Mouse (Mus musculus) intestine, embryonic 16.5 days (tissue): Measurements from ENCODE around the gene Cnot3. TPM values are rescaled to one million over a fixed set of nuclear protein-coding genes. Genes with fewer than 3 reads are reported as not detected.

ENCODE experiments used
- ATAC-seq: fragments of 200-750 bp; cut with Nextera tagmentation; 2 replicates; pipeline ENCODE4 v1.8.0; 2017; ENCODE audit warnings: moderate TSS enrichment, moderate library complexity
- H3K27ac ChIP-seq: fragments of 300-500 bp; sonication (generic); 2 replicates; pipeline ENCODE4 v1.5.1; 2014; ENCODE audit warnings: mild to moderate bottlenecking, low read length
- H3K27me3 ChIP-seq: fragments of 300-500 bp; sonication (generic); replicated peaks from 2 replicates; pipeline ENCODE4 v1.6.1; 2014; ENCODE audit warnings: low read length, control low read depth, mixed read lengths; ENCODE audit not compliant: control insufficient read depth, insufficient read depth
- H3K36me3 ChIP-seq: fragments of 300-500 bp; sonication (generic); 2 replicates; pipeline ENCODE4 v1.6.1; 2014; ENCODE audit warnings: low read length, control low read depth; ENCODE audit not compliant: control insufficient read depth, insufficient read depth
- H3K4me1 ChIP-seq: fragments of 300-500 bp; sonication (generic); 2 replicates; pipeline ENCODE4 v1.6.1; 2014; ENCODE audit warnings: low read length, control low read depth, mixed read lengths; ENCODE audit not compliant: control insufficient read depth, insufficient read depth
- H3K4me2 ChIP-seq: fragments of 300-500 bp; sonication (generic); 2 replicates; pipeline ENCODE4 v1.6.1; 2014; ENCODE audit warnings: low read depth, low read length, control low read depth
- H3K4me3 ChIP-seq: fragments of 300-500 bp; sonication (generic); 2 replicates; pipeline ENCODE4 v1.5.1; 2014; ENCODE audit warnings: mild to moderate bottlenecking, low read length
- H3K9ac ChIP-seq: fragments of 300-500 bp; sonication (generic); 2 replicates; pipeline ENCODE4 v1.6.1; 2014; ENCODE audit warnings: low read depth, low read length
- H3K9me3 ChIP-seq: fragments of 300-500 bp; sonication (generic); 2 replicates; pipeline ENCODE4 v1.6.1; 2016; ENCODE audit warnings: low read length, control low read depth; ENCODE audit not compliant: control insufficient read depth
- WGBS: fragments of 180-500 bp; shearing (Covaris S2); extraction: QIAGEN DNeasy Blood & Tissue Kit; methylation state at CpG from one replicate; pipeline ENCODE4 v1.1.7; 2014; 5-methylcytosine and 5-hydroxymethylcytosine counted together
- polyA plus RNA-seq: library from polyadenylated mRNA; unstranded; fragments of >200 nt; fragmentation: Nextera tagmentation; extraction: Ambion mirVana; gene quantifications from 2 replicates; pipeline ENCODE4 v1.2.1, GENCODE M21; 2015

Gene Cnot3
- polyA plus RNA-seq, 1 experiment from 2014 or later: 43.2 TPM

DNA sequence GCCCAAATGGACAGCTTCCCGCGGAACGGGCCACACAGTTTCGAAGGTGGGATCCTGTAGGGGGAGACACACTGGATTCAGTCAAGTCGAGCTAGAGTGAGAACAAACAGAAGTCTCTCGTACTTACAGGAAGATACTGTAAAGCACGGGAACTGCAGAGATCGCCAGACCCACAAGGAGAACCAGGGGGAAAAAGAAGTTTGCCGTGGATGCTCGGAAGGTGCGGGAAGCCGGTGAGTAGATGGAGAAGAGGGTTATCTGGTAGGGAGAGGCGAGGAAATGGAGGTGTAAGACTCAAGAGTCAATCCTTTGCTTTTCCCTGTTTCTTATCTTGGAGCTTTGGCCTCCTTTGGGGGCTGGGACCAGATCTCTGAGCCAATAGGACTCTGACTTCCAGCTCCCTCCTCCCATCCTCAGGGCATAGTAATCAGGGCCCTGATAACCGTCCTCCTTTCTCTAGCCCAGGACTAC lies 21.9 kb downstream of the Cnot3 start:
- H3K4me1 ChIP-seq: peaks cover 25% of the 10 kb centered on the region
- peak overlapping the region; percentile 30 for H3K4me2 ChIP-seq
- peak; percentile 58 for ATAC-seq
- peak overlapping the region; percentile 57 for H3K9ac ChIP-seq
- H3K4me3 ChIP-seq: peak overlapping the region; percentile 35
- 18% methylated on average over 14 of the region's 14 CpGs for WGBS
- H3K27me3 ChIP-seq: no peaks in the 10 kb centered on the region
- peaks cover 15% of the 10 kb centered on the region; the same call in 1 of the 2 replicates for H3K36me3 ChIP-seq
- peak overlapping the region; percentile 59 for H3K27ac ChIP-seq
- H3K9me3 ChIP-seq: no peaks in the 10 kb centered on the region

GRCm38 (mm10) chr7:3674507-3675227 lies 29.6 kb downstream of the Cnot3 start:
- ATAC-seq: peak; percentile 68
- no peaks in the 10 kb centered on the region for H3K9me3 ChIP-seq
- H3K9ac ChIP-seq: 0 out of 2 replicates have a peak overlapping the region, but pooled peaks have one; percentile 30
- H3K4me2 ChIP-seq: no peak overlapping the region
- 73% methylated on average over 10 of the region's 10 CpGs for WGBS
- H3K4me3 ChIP-seq: no peak overlapping the region
- H3K36me3 ChIP-seq: 0 out of 2 replicates have a peak, but pooled peaks cover 3% of the 10 kb centered on the region
- H3K27ac ChIP-seq: no peak overlapping the region
- peaks cover 4% of the 10 kb centered on the region; the same call in 1 of the 2 replicates for H3K4me1 ChIP-seq
- H3K27me3 ChIP-seq: no peaks in the 10 kb centered on the region

GRCm38 (mm10) chr7:3675228-3675548 lies 30.1 kb downstream of the Cnot3 start:
- 75% methylated on average over 3 of the region's 3 CpGs for WGBS
- Histone ChIP-seq H3K27me3 (no peaks in the 10 kb centered on the region), H3K4me2 (no peak overlapping the region), H3K27ac (no peak overlapping the region), H3K4me1 (peaks cover 4% of the 10 kb centered on the region; the same call in 1 of the 2 replicates), H3K9me3 (no peaks in the 10 kb centered on the region), H3K4me3 (no peak overlapping the region), H3K9ac (0 out of 2 replicates have a peak overlapping the region, but pooled peaks have one; percentile 30), H3K36me3 (0 out of 2 replicates have a peak, but pooled peaks cover 2% of the 10 kb centered on the region)
- ATAC-seq: no peak

DNA sequence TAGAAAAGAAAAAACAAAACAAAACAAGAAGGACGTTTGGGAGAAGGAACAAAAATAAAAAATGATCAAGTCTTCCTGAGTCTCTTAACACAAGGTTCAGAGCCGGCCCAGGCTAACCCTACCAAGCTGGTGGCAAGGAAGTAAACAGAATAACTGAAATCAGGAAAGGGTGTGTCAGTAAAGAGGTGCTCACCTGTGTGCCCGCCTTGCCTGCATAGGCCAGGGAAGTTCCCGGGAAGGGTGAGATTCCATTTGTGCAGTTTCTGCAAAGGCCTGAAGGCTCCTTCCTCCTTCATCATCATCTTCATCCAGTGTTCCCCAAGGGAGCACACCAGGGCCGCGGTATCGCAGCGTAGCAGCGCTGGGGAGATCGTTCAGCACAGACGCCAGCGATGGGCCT lies 31.3 kb downstream of the Cnot3 start:
- Histone ChIP-seq H3K27me3 (no peaks in the 10 kb centered on the region), H3K36me3 (no peaks in the 10 kb centered on the region), H3K9ac (peak overlapping the region; percentile 65), H3K4me1 (peaks cover 4% of the 10 kb centered on the region; the same call in 1 of the 2 replicates), H3K4me2 (peak overlapping the region; percentile 50), H3K27ac (peak overlapping the region; percentile 67), H3K4me3 (peak overlapping the region; percentile 49), H3K9me3 (no peaks in the 10 kb centered on the region)
- 67% methylated on average over 12 of the region's 12 CpGs for WGBS
- peak; percentile 57 for ATAC-seq

DNA sequence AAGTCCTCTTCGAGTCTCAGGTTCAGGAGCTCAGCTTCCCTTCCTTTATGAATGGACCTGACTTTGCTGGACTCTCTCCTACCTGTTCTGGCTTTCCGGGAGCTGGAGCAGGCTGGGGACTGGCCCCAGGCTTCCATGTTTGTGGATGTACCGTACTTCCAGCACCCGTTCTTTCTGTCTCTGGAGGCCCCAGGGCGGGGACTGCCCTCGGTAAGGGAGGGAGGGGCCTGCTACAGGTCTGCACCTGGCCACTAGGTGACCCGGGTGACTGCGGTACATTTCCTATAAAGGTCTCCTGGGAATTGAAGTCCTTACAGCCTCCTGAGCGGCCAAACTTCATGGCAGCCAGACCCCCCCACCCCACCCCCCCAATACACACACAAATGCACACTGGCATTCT lies 32.3 kb downstream of the Cnot3 start, which contains the start of gene Tmc4:
Gene Tmc4 (minus strand): TSS at position 212 of the 400 bp plus-strand sequence.
- Histone ChIP-seq H3K4me2 (peak within 1 kb of the TSS; percentile 50), H3K27ac (peak within 1 kb of the TSS; percentile 67), H3K36me3 (no peaks in the 10 kb centered on the region), H3K9ac (peak within 1 kb of the TSS; percentile 65), H3K9me3 (no peaks in the 10 kb centered on the region), H3K4me1 (peaks cover 4% of the 10 kb centered on the region; the same call in 1 of the 2 replicates), H3K27me3 (no peaks in the 10 kb centered on the region), H3K4me3 (peak within 1 kb of the TSS; percentile 49)
- ATAC-seq: peak; percentile 91
- WGBS: 33% methylated on average over 9 of the region's 9 CpGs

DNA sequence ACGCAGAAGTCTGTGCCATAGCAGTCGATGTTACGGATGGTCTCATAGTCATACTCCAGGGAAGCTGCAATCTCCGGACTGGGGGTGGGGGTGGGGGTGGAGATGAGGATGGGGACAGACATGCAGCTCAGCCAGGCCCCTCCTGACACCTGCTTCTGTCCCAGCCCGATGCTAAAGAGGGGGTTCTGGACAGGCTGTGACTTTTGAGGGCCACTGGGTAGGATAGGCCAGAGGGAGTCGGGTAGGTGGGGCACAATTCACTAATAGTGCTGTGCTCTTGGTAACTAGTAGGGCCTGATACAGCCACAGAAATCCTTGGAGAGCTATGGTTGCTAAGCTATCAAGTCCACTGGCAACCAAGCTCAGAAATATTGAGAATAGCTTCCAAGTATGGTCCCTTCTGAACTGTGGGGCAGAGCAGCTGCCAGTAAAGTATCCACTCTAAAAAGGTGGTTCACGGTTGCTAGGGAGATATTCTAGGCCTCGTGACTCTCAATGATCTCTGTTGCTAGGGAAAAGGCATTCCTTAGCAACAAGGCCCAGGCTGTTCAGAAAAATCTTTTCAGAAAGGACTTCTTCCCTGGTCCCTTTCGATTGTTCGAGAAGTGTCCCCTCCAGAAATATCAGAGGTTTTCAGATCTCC lies 39.0 kb downstream of the Cnot3 start:
- no peaks in the 10 kb centered on the region for H3K27me3 ChIP-seq
- WGBS: 81% methylated on average over 10 of the region's 10 CpGs
- no peak for ATAC-seq
- no peaks in the 10 kb centered on the region for H3K4me1 ChIP-seq
- no peak overlapping the region for H3K4me3 ChIP-seq
- no peak overlapping the region for H3K9ac ChIP-seq
- H3K4me2 ChIP-seq: no peak overlapping the region
- peaks cover 8% of the 10 kb centered on the region; the same call in 1 of the 2 replicates for H3K36me3 ChIP-seq
- H3K27ac ChIP-seq: no peak overlapping the region
- no peaks in the 10 kb centered on the region for H3K9me3 ChIP-seq

DNA sequence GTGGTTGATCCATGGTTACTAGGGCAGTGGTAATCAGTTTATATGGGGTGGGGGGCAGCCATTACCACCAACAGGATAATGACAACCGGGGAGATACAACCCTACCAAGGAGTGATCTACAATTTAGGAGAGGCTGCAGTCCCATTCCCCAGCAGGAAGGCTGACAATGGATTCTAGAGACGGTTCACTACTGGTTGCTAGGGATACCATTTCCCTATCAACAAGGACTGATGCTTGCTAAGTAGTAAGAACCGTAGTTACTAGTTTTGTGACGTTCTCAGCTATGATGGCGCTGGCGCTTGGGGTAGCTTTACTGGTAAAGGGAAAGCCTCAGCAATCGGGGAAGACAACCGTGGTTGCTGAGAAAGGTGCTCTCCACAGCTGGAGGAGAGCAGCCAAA lies 39.6 kb downstream of the Cnot3 start:
- 86% methylated on average over 8 of the region's 8 CpGs for WGBS
- Histone ChIP-seq H3K9me3 (no peaks in the 10 kb centered on the region), H3K27ac (no peak overlapping the region), H3K4me2 (no peak overlapping the region), H3K4me3 (no peak overlapping the region), H3K36me3 (peaks cover 8% of the 10 kb centered on the region; the same call in 1 of the 2 replicates), H3K27me3 (no peaks in the 10 kb centered on the region), H3K4me1 (no peaks in the 10 kb centered on the region), H3K9ac (no peak overlapping the region)
- no peak for ATAC-seq

- Histone ChIP-seq H3K4me1 (no peaks in the 10 kb centered on the region), H3K27ac (no peak overlapping the region), H3K4me3 (no peak overlapping the region), H3K4me2 (no peak overlapping the region), H3K9ac (no peak overlapping the region), H3K9me3 (no peaks in the 10 kb centered on the region), H3K36me3 (peaks cover 8% of the 10 kb centered on the region; the same call in 1 of the 2 replicates), H3K27me3 (no peaks in the 10 kb centered on the region)
- ATAC-seq: no peak
- 89% methylated on average over 31 of the region's 31 CpGs for WGBS
These were observed 40.5 kb downstream of the Cnot3 start for GRCm38 (mm10) chr7:3685400-3686187.

- peak overlapping the region; percentile 95 for H3K9ac ChIP-seq
- no peaks in the 10 kb centered on the region for H3K9me3 ChIP-seq
- no peak overlapping the region for H3K27ac ChIP-seq
- ATAC-seq: no peak
- H3K4me1 ChIP-seq: peaks cover 12% of the 10 kb centered on the region
- H3K27me3 ChIP-seq: no peaks in the 10 kb centered on the region
- WGBS: 37% methylated on average over 3 of the region's 3 CpGs
- peak overlapping the region; percentile 87 for H3K4me3 ChIP-seq
- no peaks in the 10 kb centered on the region for H3K36me3 ChIP-seq
- H3K4me2 ChIP-seq: peak overlapping the region; percentile 89
These were observed 46.9 kb downstream of the Cnot3 start for GRCm38 (mm10) chr7:3691919-3692318.
